Mouse (Mus musculus) left cerebral cortex, postnatal 36 days (tissue): ENCODE measurements around the gene Stc2. TPM values are rescaled to one million over a fixed set of nuclear protein-coding genes. Genes with fewer than 3 reads are reported as not detected.

Experiments
- DNase-seq, 2 experiments: peaks; one replicate each; pipeline ENCODE4 v3.0.0; 2021 to 2022; ENCODE audit warnings: low spot score in 2 of 2, mixed read lengths in 1 of 2
- intact Hi-C: fragments of 180-260 bp; cut with DNase I; formaldehyde crosslinking; loops from one replicate; pipeline ENCODE4 v1.15.1; 2025
- total RNA-seq, 2 experiments: library from RNA; stranded (reverse); gene quantifications; 2 replicates each; pipeline ENCODE4 v1.2.3; 2021

Stc2 gene
- total RNA-seq, 2 experiments from 2014 or later, result 1.1 to 2.3 TPM

DNA sequence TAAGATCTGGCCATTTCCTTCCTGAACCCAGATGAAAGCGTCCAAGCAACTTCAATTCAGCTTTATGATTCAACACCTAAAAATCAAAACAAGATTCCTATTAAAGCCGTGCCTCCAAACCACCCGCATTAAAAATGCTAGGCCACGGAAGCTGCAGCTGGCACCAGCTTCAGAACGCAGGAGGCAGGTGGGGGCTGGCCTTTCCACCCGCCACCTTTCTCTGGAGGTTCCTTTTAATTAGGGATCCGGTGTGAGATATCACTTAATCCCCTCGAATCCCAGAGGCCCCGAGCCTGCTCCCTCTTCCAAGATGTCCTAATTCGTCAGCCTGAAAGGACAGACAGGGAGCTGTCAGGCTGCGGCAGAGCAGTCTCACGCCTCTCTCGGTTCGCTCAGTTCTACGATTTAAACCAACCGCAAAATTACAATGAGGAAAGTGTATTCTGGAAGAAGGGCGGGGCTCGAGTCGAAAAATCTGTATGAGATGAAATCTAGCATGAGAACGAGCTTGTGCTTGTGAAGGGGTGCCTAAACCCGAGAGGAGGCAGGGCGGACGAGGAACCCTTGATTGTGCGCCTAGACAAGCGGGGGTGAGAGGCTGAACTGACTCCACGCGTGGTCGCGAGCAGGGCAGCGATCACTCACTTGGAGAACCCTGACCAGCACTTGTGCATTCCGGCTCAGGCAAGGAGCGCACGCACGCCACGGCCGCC lies 1.5 kb downstream of the Stc2 start:
- intact Hi-C loops, result loop anchor here (5.0 kb wide), 1 partner anchor 234 kb away; no protein-coding TSS in a partner anchor
- DNase-seq, result peak in 1 of 2 experiments; percentile 54

DNA sequence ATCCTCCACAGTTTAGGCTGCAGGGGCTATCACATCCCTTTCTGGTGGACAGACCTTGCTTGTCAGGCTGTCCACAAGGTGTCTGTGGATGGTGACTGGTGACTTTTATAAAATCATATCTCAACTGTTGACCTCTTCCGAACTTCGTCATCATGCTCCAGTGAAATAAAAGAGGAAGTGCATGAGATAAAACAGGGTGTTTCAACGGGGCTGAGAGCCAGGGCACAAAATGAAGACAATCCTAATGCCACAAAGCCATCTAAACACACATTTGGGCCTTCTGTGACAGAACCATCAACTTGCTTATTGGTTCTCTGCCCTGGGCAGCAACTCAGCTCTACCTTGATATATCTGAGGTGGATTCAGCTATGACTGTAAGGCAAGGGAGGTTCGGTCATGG lies 3.0 kb downstream of the Stc2 start:
- intact Hi-C loops, result loop anchor here (5.0 kb wide), 1 partner anchor 235 kb away; no protein-coding TSS in a partner anchor

DNA sequence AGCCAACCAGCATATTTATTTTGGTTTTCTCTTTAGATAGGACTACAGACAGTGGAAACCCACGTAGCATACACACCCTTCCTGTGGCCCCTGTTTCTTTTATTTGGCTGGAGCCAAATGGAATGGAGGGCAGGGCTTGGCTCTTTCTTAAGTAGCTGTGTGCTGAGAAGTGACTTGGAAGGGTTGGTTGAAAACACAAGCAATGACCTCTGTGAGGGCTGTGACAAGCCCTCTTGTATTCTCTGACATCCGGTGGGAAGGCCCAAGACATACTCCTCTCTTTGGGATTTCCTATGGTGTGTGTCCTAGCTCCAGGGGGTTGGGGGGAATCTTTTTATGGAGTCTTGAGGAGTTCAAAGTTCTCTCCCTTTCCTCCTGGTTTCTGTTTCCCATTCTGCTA lies 3.5 kb downstream of the Stc2 start:
- intact Hi-C loops, result loop anchor here (5.0 kb wide), 1 partner anchor 236 kb away; no protein-coding TSS in a partner anchor
- DNase-seq, result no peak

More for the DNA sequence above, 3.0 kb downstream of the Stc2 start:
- no peak for DNase-seq

DNA sequence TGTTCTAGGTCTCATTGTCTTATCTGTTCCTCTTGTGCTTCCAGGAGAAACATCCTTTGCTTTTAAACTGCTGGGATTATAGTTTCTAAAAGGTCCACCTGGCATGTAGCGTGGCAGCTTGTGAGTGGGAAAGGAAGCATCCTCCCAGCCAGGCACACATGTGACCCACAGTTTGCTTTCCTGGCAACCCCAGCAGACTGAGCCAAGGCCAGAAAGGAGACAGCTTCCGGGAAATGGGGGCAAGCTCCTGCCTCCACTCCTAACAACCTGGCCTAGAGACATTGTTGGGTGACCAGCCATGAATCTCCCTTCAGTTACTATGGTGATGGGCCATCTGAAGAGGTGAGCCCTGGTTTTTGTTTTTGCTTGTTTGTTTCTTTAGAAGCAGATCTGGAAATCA lies 3.9 kb downstream of the Stc2 start:
- no peak for DNase-seq
- intact Hi-C loops, result loop anchor here (5.0 kb wide), 1 partner anchor 236 kb away; no protein-coding TSS in a partner anchor

DNA sequence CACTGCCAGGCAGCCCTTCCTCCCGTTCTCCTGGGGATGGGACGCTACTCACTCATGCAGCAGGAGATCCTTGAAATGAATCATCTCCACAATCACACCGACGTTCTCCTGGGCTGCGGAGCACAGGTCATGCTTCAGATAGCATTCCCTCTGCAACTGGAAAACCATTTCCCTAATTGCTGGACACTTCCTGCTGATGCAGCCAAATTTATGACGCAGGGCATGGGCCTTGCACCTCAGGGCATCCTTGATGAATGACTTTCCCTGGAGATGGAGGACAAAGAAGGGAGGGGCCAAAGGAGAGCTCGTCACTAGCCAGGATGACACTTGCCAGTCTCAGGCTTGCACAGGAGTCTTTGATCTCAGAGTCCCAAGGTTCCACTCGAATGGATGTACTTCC lies 4.6 kb downstream of the Stc2 start:
- intact Hi-C loops, result loop anchor here (5.0 kb wide), 1 partner anchor 237 kb away; no protein-coding TSS in a partner anchor
- no peak for DNase-seq

DNA sequence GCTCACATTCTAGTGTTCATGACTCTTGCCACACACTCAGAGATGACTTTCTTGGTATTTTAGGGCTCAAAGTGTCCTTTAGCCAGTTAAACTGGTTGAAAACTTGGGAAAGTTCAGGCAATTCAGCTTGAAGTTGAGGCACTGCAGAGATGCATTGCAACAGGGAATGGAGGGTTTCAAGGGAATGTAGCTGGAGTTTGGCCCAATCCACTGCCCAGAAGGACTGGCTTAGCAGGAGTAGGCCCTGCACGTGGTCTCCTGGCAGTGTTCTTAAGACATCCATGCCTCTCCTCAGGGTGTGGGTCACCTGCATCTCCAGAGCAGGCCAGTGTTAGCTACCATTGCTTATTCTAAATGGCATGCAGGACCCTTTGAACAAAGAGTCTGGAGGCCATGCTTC lies 7.0 kb downstream of the Stc2 start:
- intact Hi-C loops, result no loop called here
- no peak for DNase-seq

DNA sequence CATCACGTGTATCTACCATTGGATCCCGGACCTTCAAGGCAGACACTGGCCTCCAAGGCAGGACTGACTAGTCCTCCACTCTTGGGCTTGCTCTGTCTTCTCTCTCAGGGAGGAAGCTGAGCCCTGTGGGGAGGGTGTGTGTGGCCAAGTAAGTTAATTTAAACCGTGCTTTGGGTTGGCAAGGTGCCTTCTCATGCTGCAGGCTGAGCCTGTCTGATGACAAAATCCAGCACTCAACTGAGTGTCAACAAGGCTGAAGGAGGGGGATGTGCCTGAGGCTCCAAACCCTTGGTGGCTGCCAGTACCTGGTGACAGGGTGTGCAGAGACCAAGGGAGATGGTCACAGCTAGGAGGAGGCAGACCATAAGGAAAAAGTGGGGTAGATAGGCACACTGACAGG lies 7.5 kb downstream of the Stc2 start:
- DNase-seq, result no peak
- intact Hi-C loops, result no loop called here

DNA sequence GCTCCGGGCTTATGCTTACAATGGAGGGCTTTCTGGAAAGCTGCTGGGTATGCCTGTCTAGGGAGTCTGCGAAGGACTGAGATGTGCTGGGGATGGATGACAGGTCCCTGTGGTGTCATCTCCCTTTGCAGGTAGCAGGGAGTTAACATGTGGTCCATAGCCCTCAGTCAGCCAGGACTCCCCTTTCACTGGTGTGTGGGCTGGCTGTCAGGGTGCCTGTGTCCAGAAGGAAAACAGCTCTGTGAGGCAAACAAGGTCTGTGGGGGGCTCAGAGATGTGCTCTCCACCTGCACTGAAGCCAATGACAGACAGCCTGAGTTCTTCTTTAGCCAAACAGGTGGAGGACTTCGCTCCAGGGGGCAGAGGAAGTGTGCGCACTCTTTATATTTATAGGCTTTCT lies 8.8 kb downstream of the Stc2 start:
- no peak for DNase-seq

DNA sequence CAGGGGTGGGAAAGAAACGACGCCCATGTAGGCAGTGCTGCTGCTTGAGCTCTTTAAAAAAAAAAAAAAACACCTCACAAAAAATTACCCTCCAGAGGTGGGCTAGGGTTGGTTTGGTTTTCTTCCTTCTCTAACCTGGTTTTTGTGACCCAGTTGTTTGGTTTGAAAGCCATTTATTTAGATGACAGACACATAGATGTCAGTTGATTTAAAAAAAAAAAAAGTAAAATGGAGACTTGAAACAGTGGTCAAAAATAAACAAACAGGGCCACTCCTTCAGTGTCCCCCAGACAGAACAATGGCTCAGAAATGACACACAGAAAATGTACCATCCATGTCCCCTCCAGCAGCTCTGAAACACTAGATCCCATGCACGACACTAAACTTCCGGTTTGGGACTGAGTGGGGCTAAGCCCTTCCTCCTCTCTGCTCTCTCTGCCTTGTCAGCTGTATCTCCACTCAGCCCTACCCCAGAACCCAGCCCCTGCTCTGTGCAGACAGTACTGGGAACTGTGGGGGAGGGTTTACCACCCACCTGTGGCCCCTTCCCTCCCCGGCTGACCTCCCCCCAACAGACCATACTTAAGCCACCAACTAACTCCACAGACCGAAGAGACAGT lies 10.5 kb downstream of the Stc2 start:
- intact Hi-C loops, result no loop called here
- no peak for DNase-seq

More for the DNA sequence above, 8.8 kb downstream of the Stc2 start:
- intact Hi-C loops, result no loop called here

DNA sequence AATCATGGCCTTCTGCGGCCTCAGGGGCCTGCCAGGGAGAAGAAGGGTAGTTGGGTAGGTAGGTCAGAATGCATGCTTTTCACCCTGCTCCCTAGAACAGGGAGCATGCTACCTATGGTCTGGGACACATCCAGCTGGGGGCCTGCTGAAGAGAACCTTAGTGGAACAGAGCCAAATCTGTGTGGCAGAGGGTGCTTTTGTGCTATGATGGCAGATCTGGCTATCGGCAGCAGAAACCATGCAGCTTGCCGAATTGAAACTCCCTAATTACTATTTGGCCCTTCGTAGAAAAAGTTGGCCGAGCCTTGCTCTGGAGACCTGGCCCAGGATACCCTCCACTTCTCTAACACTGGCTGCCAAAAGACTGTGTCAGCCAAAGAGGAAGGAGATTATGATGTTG lies 11.4 kb downstream of the Stc2 start:
- DNase-seq, result no peak
- intact Hi-C loops, result no loop called here

DNA sequence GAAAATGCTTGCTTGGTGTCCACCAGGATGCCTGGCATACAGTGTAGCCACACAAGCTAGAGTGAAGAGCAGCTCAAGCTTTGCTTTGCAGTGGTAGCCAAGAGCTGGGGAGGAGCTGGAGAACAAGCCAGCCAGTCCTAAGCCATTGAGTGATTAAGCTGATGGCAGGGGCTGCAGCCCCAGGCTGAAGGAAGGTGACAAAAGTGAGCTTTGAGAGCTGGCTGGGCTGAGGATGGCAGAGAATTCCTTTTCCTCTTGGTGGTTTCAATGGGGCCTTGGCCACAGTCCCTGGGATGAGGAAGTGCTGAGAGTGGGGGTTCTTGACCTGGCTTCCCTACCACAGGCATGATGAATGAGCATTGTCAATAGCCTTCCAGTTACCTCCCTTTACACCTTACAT lies 13.0 kb downstream of the Stc2 start:
- no peak for DNase-seq
- intact Hi-C loops, result no loop called here

DNA sequence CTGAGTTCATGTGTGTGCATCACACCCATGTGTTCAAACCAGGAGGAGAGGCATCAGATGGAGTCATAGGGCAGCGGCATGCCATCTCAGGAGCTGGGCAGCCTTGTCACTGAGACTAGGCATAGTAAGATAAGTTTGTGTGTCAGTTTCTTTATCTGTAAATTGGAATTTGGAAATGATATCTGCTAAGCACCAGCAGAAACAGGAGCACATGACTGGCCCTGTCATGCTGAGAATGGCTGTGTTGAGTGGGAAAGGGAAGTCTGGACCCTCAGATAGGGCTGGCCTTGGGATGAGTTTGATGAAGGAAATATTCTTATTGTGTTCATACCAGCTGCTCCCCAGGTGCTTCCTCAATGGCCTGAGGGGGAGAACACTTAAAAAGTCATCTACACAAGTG lies 14.1 kb downstream of the Stc2 start:
- intact Hi-C loops, result no loop called here
- DNase-seq, result no peak

DNA sequence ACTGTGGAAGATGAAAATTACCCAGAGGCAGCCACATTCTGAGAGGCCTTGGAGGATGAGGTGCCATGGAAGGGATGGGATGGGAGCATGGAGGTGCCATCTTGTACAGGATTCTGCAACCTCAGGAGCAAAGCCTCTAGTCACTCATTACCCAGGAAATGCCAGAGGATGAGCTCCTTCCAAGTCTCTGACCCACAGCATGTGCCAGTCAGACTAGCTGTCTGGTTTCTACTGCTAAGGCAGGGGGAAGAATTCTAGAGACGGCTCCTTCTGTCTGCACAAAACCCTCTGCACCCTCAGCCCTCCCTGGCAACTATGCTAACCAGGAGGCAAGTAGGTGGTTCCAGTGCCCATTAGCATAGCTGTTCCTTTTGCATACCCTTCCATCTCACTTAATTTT lies 15.4 kb downstream of the Stc2 start:
- intact Hi-C loops, result no loop called here
- no peak for DNase-seq

Other genes with a start within 250 kb of the Stc2 start
- not detected for gene Gm17332, start 187.6 kb downstream of the Stc2 start, total RNA-seq